Mouse (Mus musculus): ENCODE measurements around the gene Hcn2. TPM values are rescaled to one million over a fixed set of nuclear protein-coding genes. Genes with fewer than 3 reads are reported as not detected.
A peak's percentile ranks its signal among the peaks of the same experiment; 100 is the strongest.

The Hcn2 gene
- 1.2 and 1.4 TPM in 2 replicates for polyA plus RNA-seq (2015; fragmentation: Nextera tagmentation; extraction: Ambion mirVana)

GRCm38 (mm10) chr10:79716254-79716987, at the start of gene Hcn2:
TSS of gene Hcn2 (plus strand) at chr10:79716634.
- peak within 1 kb of the TSS; percentile 78 for H3K4me3 ChIP-seq (ENCODE audit: low read length)
- H3K36me3 ChIP-seq (ENCODE audit: control insufficient read depth, insufficient read depth, low read length) = 0 out of 2 replicates have a peak, but pooled peaks cover 2% of the 10 kb centered on the region
- peaks cover 7% of the 10 kb centered on the region for H3K27me3 ChIP-seq (replicated peaks; ENCODE audit: control insufficient read depth, insufficient read depth, low read length)
- peaks cover 18% of the 10 kb centered on the region for H3K4me1 ChIP-seq (ENCODE audit: control insufficient read depth, insufficient read depth, low read depth, low read length)
- peak; percentile 66 for ATAC-seq
- no peaks in the 10 kb centered on the region for H3K9me3 ChIP-seq (ENCODE audit: control insufficient read depth, low read length)
- peak within 1 kb of the TSS; percentile 88 for H3K9ac ChIP-seq (ENCODE audit: low read depth, low read length)
- peak within 1 kb of the TSS; percentile 72 for H3K27ac ChIP-seq (ENCODE audit: low read depth, low read length)
- 1% methylated on average over 61 of the region's 91 CpGs for WGBS
- H3K4me2 ChIP-seq (ENCODE audit: low read length) = peak within 1 kb of the TSS; percentile 71

GRCm38 (mm10) chr10:79668076-79668475, 48.4 kb upstream of the Hcn2 start:
- WGBS = 78% methylated on average over 5 of the region's 5 CpGs
- Histone ChIP-seq H3K4me3 (ENCODE audit: low read length) (peak overlapping the region; percentile 97; the same call in 1 of the 2 replicates), H3K36me3 (ENCODE audit: control insufficient read depth, insufficient read depth, low read length) (no peaks in the 10 kb centered on the region), H3K9ac (ENCODE audit: low read depth, low read length) (peak overlapping the region; percentile 94), H3K27me3 (replicated peaks; ENCODE audit: control insufficient read depth, insufficient read depth, low read length) (no peaks in the 10 kb centered on the region), H3K27ac (ENCODE audit: low read depth, low read length) (peak overlapping the region; percentile 99), H3K4me2 (ENCODE audit: low read length) (peak overlapping the region; percentile 96), H3K9me3 (ENCODE audit: control insufficient read depth, low read length) (no peaks in the 10 kb centered on the region), H3K4me1 (ENCODE audit: control insufficient read depth, insufficient read depth, low read depth, low read length) (peaks cover 19% of the 10 kb centered on the region)
- no peak for ATAC-seq

- Histone ChIP-seq H3K27ac (ENCODE audit: low read depth, low read length) (peak within 1 kb of the TSS; percentile 99), H3K9ac (ENCODE audit: low read depth, low read length) (peak within 1 kb of the TSS; percentile 94), H3K4me1 (ENCODE audit: control insufficient read depth, insufficient read depth, low read depth, low read length) (peaks cover 19% of the 10 kb centered on the region), H3K27me3 (replicated peaks; ENCODE audit: control insufficient read depth, insufficient read depth, low read length) (no peaks in the 10 kb centered on the region), H3K9me3 (ENCODE audit: control insufficient read depth, low read length) (no peaks in the 10 kb centered on the region), H3K4me3 (ENCODE audit: low read length) (peak within 1 kb of the TSS; percentile 97), H3K36me3 (ENCODE audit: control insufficient read depth, insufficient read depth, low read length) (no peaks in the 10 kb centered on the region), H3K4me2 (ENCODE audit: low read length) (peak within 1 kb of the TSS; percentile 96)
- under 1% methylated on average over 45 of the region's 45 CpGs for WGBS
- peak; percentile 86 for ATAC-seq
Measured at GRCm38 (mm10) chr10:79668771-79669575, 47.5 kb upstream of the Hcn2 start, which contains the start of gene Tpgs1. TSS of gene Tpgs1 (plus strand) at chr10:79669369.

- Histone ChIP-seq H3K9ac (ENCODE audit: low read depth, low read length) (peak overlapping the region; percentile 94), H3K9me3 (ENCODE audit: control insufficient read depth, low read length) (no peaks in the 10 kb centered on the region), H3K27ac (ENCODE audit: low read depth, low read length) (peak overlapping the region; percentile 99), H3K36me3 (ENCODE audit: control insufficient read depth, insufficient read depth, low read length) (no peaks in the 10 kb centered on the region), H3K27me3 (replicated peaks; ENCODE audit: control insufficient read depth, insufficient read depth, low read length) (no peaks in the 10 kb centered on the region), H3K4me3 (ENCODE audit: low read length) (peak overlapping the region; percentile 97), H3K4me2 (ENCODE audit: low read length) (peak overlapping the region; percentile 96), H3K4me1 (ENCODE audit: control insufficient read depth, insufficient read depth, low read depth, low read length) (peaks cover 19% of the 10 kb centered on the region)
- ATAC-seq = peak; percentile 70
- WGBS = 0% methylated on average over 45 of the region's 47 CpGs
Measured at GRCm38 (mm10) chr10:79669576-79670057, 46.8 kb upstream of the Hcn2 start.

GRCm38 (mm10) chr10:79670071-79670888, 46.2 kb upstream of the Hcn2 start:
- no peaks in the 10 kb centered on the region for H3K9me3 ChIP-seq (ENCODE audit: control insufficient read depth, low read length)
- H3K4me2 ChIP-seq (ENCODE audit: low read length) = peak overlapping the region; percentile 96
- H3K9ac ChIP-seq (ENCODE audit: low read depth, low read length) = peak overlapping the region; percentile 94
- H3K4me3 ChIP-seq (ENCODE audit: low read length) = peak overlapping the region; percentile 97
- peak overlapping the region; percentile 99 for H3K27ac ChIP-seq (ENCODE audit: low read depth, low read length)
- peaks cover 19% of the 10 kb centered on the region for H3K4me1 ChIP-seq (ENCODE audit: control insufficient read depth, insufficient read depth, low read depth, low read length)
- H3K36me3 ChIP-seq (ENCODE audit: control insufficient read depth, insufficient read depth, low read length) = no peaks in the 10 kb centered on the region; the same call in 1 of the 2 replicates
- 35% methylated on average over 15 of the region's 15 CpGs for WGBS
- no peaks in the 10 kb centered on the region for H3K27me3 ChIP-seq (replicated peaks; ENCODE audit: control insufficient read depth, insufficient read depth, low read length)
- peak; percentile 40 for ATAC-seq

GRCm38 (mm10) chr10:79671396-79672087, 44.9 kb upstream of the Hcn2 start:
- Histone ChIP-seq H3K27me3 (replicated peaks; ENCODE audit: control insufficient read depth, insufficient read depth, low read length) (no peaks in the 10 kb centered on the region), H3K4me3 (ENCODE audit: low read length) (no peak overlapping the region), H3K27ac (ENCODE audit: low read depth, low read length) (no peak overlapping the region), H3K9me3 (ENCODE audit: control insufficient read depth, low read length) (no peaks in the 10 kb centered on the region), H3K9ac (ENCODE audit: low read depth, low read length) (no peak overlapping the region), H3K4me1 (ENCODE audit: control insufficient read depth, insufficient read depth, low read depth, low read length) (peaks cover 19% of the 10 kb centered on the region), H3K36me3 (ENCODE audit: control insufficient read depth, insufficient read depth, low read length) (peaks cover 8% of the 10 kb centered on the region), H3K4me2 (ENCODE audit: low read length) (peak overlapping the region; percentile 96)
- WGBS = 65% methylated on average over 6 of the region's 6 CpGs
- no peak for ATAC-seq

GRCm38 (mm10) chr10:79672088-79672455, 44.4 kb upstream of the Hcn2 start:
- H3K36me3 ChIP-seq (ENCODE audit: control insufficient read depth, insufficient read depth, low read length) = peaks cover 10% of the 10 kb centered on the region
- no peak overlapping the region for H3K27ac ChIP-seq (ENCODE audit: low read depth, low read length)
- 47% methylated on average over 3 of the region's 3 CpGs for whole genome bisulfite sequencing
- H3K4me3 ChIP-seq (ENCODE audit: low read length) = no peak overlapping the region
- H3K9ac ChIP-seq (ENCODE audit: low read depth, low read length) = no peak overlapping the region
- no peak for ATAC-seq
- H3K4me2 ChIP-seq (ENCODE audit: low read length) = no peak overlapping the region
- H3K9me3 ChIP-seq (ENCODE audit: control insufficient read depth, low read length) = no peaks in the 10 kb centered on the region
- H3K27me3 ChIP-seq (replicated peaks; ENCODE audit: control insufficient read depth, insufficient read depth, low read length) = no peaks in the 10 kb centered on the region
- H3K4me1 ChIP-seq (ENCODE audit: control insufficient read depth, insufficient read depth, low read depth, low read length) = peaks cover 19% of the 10 kb centered on the region

- Histone ChIP-seq H3K36me3 (ENCODE audit: control insufficient read depth, insufficient read depth, low read length) (peaks cover 10% of the 10 kb centered on the region), H3K4me1 (ENCODE audit: control insufficient read depth, insufficient read depth, low read depth, low read length) (peaks cover 18% of the 10 kb centered on the region), H3K9ac (ENCODE audit: low read depth, low read length) (no peak overlapping the region), H3K27ac (ENCODE audit: low read depth, low read length) (no peak overlapping the region), H3K27me3 (replicated peaks; ENCODE audit: control insufficient read depth, insufficient read depth, low read length) (no peaks in the 10 kb centered on the region), H3K4me3 (ENCODE audit: low read length) (no peak overlapping the region), H3K9me3 (ENCODE audit: control insufficient read depth, low read length) (no peaks in the 10 kb centered on the region), H3K4me2 (ENCODE audit: low read length) (no peak overlapping the region)
- ATAC-seq = no peak
- 94% methylated on average over 3 of the region's 3 CpGs for WGBS
Measured at GRCm38 (mm10) chr10:79673054-79673453, 43.4 kb upstream of the Hcn2 start.
